26 mouse cellular contexts compared by ENCODE assay signal in the genomic region with DNA sequence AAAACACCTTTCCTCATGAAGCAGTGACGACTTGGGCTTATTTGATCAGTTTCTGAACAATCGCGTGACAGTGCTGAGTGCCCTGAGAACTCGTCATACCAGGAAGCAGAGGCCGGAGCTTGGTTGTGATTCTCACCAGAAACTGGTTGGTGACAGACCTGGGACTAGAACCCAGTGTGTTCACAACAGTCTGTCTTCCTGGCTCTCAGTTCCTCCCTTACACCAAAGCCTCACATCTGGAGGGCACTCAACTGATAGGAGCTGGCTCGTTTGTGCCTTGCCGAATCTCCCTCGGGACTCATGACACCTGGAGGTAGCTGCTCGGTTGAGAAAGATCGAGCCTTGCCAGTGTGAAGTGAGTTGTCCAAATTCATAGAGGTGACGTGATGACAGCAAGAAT. TPM values are rescaled to one million over a fixed set of nuclear protein-coding genes. Genes with fewer than 3 reads are reported as not detected.
A peak's percentile ranks its signal among the peaks of the same experiment; 100 is the strongest.
DNase-seq lines count a peak whose midpoint lies in the region; ATAC-seq and TF ChIP-seq lines count a peak whose summit lies in the region.
"Had no signal": no experiment of that assay in that cellular context is flagged by ENCODE, and none has a peak within 500 bp of the region (broad histone marks: within the 10 kb centered on the region; RNA-seq: fewer than 3 reads in every experiment).

No protein-coding gene starts in this region.

- no peaks in the 10 kb centered on the region for H3K4me1 ChIP-seq in intestine, embryonic 14.5 days (replicated peaks; ENCODE audit: control insufficient read depth, insufficient read depth, low read length)
- H3K4me1 ChIP-seq in intestine, embryonic 15.5 days (replicated peaks): no peaks in the 10 kb centered on the region
- H3K4me1 ChIP-seq in stomach, embryonic 14.5 days (ENCODE audit: control insufficient read depth, insufficient read depth, low read length): no peaks in the 10 kb centered on the region
- H3K4me1 ChIP-seq in stomach, postnatal 0 days (replicated peaks; ENCODE audit: control insufficient read depth, insufficient read depth): no peaks in the 10 kb centered on the region
- H3K4me1 ChIP-seq in hindbrain, embryonic 12.5 days: 0 out of 2 replicates have a peak, but pooled peaks cover 2% of the 10 kb centered on the region
- H3K4me1 ChIP-seq: embryonic facial prominence, embryonic 12.5 days; embryonic facial prominence, embryonic 15.5 days; heart, embryonic 12.5 days; heart, embryonic 15.5 days had no signal

- no peaks in the 10 kb centered on the region for H3K9me3 ChIP-seq in intestine, embryonic 14.5 days (ENCODE audit: control insufficient read depth, low read length)
- H3K9me3 ChIP-seq in intestine, embryonic 15.5 days: no peaks in the 10 kb centered on the region
- no peaks in the 10 kb centered on the region for H3K9me3 ChIP-seq in stomach, embryonic 14.5 days (ENCODE audit: control insufficient read depth, low read depth, low read length)
- no peaks in the 10 kb centered on the region for H3K9me3 ChIP-seq in stomach, postnatal 0 days (ENCODE audit: control insufficient read depth, low read length)
- H3K9me3 ChIP-seq in hindbrain, embryonic 12.5 days (replicated peaks): no peaks in the 10 kb centered on the region
- H3K9me3 ChIP-seq: embryonic facial prominence, embryonic 12.5 days; embryonic facial prominence, embryonic 15.5 days; heart, embryonic 12.5 days; heart, embryonic 15.5 days; hindbrain, embryonic 10.5 days had no signal

- no peak for TF ChIP-seq EP300 in stomach, postnatal 0 days (optimal IDR thresholded peaks at IDR 0.05)

- no peak for TF ChIP-seq CTCF in stomach, postnatal 0 days (IDR thresholded peaks at IDR 0.05; ENCODE audit: low read depth)

- peak; percentile 40 for DNase-seq in intestine, embryonic 14.5 days (ENCODE audit: low spot score)
- no peak for DNase-seq in stomach, postnatal 0 days (ENCODE audit: low spot score)
- DNase-seq in B cell, adult 2 months: peak; percentile 3 to 7
- DNase-seq in cerebellum, postnatal 14 days: no peak
- DNase-seq: adrenal gland, postnatal 10 days; cerebellum, adult 18-20 months; cerebellum, adult 9-10 months; cerebellum, postnatal 25 days; gastrocnemius, postnatal 10 days; gastrocnemius, postnatal 36 days; heart, postnatal 10 days; heart, postnatal 36 days had no signal

- H3K27ac ChIP-seq in intestine, embryonic 14.5 days (ENCODE audit: low read depth): no peak overlapping the region
- H3K27ac ChIP-seq in intestine, embryonic 15.5 days: no peak overlapping the region
- H3K27ac ChIP-seq in stomach, embryonic 14.5 days (ENCODE audit: low read length): peak overlapping the region; percentile 10; the same call in 1 of the 2 replicates
- no peak overlapping the region for H3K27ac ChIP-seq in stomach, postnatal 0 days (replicated peaks)
- no peak overlapping the region for H3K27ac ChIP-seq in hindbrain, embryonic 12.5 days
- H3K27ac ChIP-seq: embryonic facial prominence, embryonic 12.5 days; embryonic facial prominence, embryonic 15.5 days; heart, embryonic 15.5 days; hindbrain, embryonic 10.5 days; hindbrain, embryonic 14.5 days; hindbrain, postnatal 0 days had no signal

- no peak for ATAC-seq in intestine, embryonic 14.5 days (replicated peaks; ENCODE audit: low FRiP score, low TSS enrichment, low read depth)
- ATAC-seq in intestine, embryonic 15.5 days: no peak
- no peak for ATAC-seq in stomach, embryonic 14.5 days (ENCODE audit: insufficient number of reproducible peaks, insufficient read depth, low FRiP score, low read depth)
- ATAC-seq in stomach, postnatal 0 days (ENCODE audit: low FRiP score, low TSS enrichment): no peak
- ATAC-seq in hindbrain, embryonic 12.5 days (ENCODE audit: low FRiP score): no peak
- ATAC-seq: forebrain, embryonic 14.5 days; hindbrain, postnatal 0 days; inflammation-experienced regulatory T-cells, adult 6 months; Patski had no signal

- no peaks in the 10 kb centered on the region; the same call in 1 of the 2 replicates for H3K36me3 ChIP-seq in intestine, embryonic 14.5 days (ENCODE audit: control insufficient read depth, insufficient read depth, low read length)
- no peaks in the 10 kb centered on the region for H3K36me3 ChIP-seq in intestine, embryonic 15.5 days
- no peaks in the 10 kb centered on the region for H3K36me3 ChIP-seq in stomach, embryonic 14.5 days (ENCODE audit: control insufficient read depth, insufficient read depth, low read length)
- H3K36me3 ChIP-seq in stomach, postnatal 0 days (ENCODE audit: control insufficient read depth, insufficient read depth, low read length): no peaks in the 10 kb centered on the region
- peaks cover 13% of the 10 kb centered on the region for H3K36me3 ChIP-seq in hindbrain, embryonic 12.5 days
- H3K36me3 ChIP-seq: embryonic facial prominence, embryonic 15.5 days; G1E; heart, embryonic 15.5 days had no signal

- H3K9ac ChIP-seq in intestine, embryonic 14.5 days (ENCODE audit: low read length): no peak overlapping the region
- H3K9ac ChIP-seq in intestine, embryonic 15.5 days: no peak overlapping the region
- H3K9ac ChIP-seq in stomach, embryonic 14.5 days (replicated peaks; ENCODE audit: low read depth, low read length): no peak overlapping the region
- no peak overlapping the region for H3K9ac ChIP-seq in stomach, postnatal 0 days (ENCODE audit: low read length)
- H3K9ac ChIP-seq in hindbrain, embryonic 12.5 days: no peak overlapping the region
- H3K9ac ChIP-seq: embryonic facial prominence, embryonic 12.5 days; embryonic facial prominence, embryonic 15.5 days; heart, embryonic 12.5 days; heart, embryonic 15.5 days; hindbrain, embryonic 14.5 days had no signal

- H3K4me2 ChIP-seq in intestine, embryonic 14.5 days (ENCODE audit: low read length): no peak overlapping the region
- H3K4me2 ChIP-seq in intestine, embryonic 15.5 days (replicated peaks): no peak overlapping the region
- H3K4me2 ChIP-seq in stomach, embryonic 14.5 days (replicated peaks; ENCODE audit: low read depth, low read length): no peak overlapping the region
- no peak overlapping the region for H3K4me2 ChIP-seq in stomach, postnatal 0 days (replicated peaks; ENCODE audit: low read depth)
- no peak overlapping the region for H3K4me2 ChIP-seq in hindbrain, embryonic 12.5 days (replicated peaks)
- H3K4me2 ChIP-seq: embryonic facial prominence, embryonic 12.5 days; embryonic facial prominence, embryonic 15.5 days; heart, embryonic 12.5 days; heart, embryonic 15.5 days; hindbrain, embryonic 14.5 days had no signal

- H3K27me3 ChIP-seq in intestine, embryonic 14.5 days (replicated peaks; ENCODE audit: control insufficient read depth, insufficient read depth, low read length): no peaks in the 10 kb centered on the region
- no peaks in the 10 kb centered on the region for H3K27me3 ChIP-seq in intestine, embryonic 15.5 days (replicated peaks)
- H3K27me3 ChIP-seq in stomach, embryonic 14.5 days (ENCODE audit: control insufficient read depth, insufficient read depth, low read length): no peaks in the 10 kb centered on the region
- H3K27me3 ChIP-seq in stomach, postnatal 0 days (ENCODE audit: control insufficient read depth, insufficient read depth, low read length): no peaks in the 10 kb centered on the region
- H3K27me3 ChIP-seq in hindbrain, embryonic 12.5 days: no peaks in the 10 kb centered on the region
- H3K27me3 ChIP-seq: embryonic facial prominence, embryonic 12.5 days; embryonic facial prominence, embryonic 15.5 days; heart, embryonic 12.5 days; heart, embryonic 15.5 days; Patski had no signal

- no peak overlapping the region for H3K4me3 ChIP-seq in intestine, embryonic 14.5 days (ENCODE audit: low read depth, low read length)
- no peak overlapping the region for H3K4me3 ChIP-seq in intestine, embryonic 15.5 days (replicated peaks)
- no peak overlapping the region for H3K4me3 ChIP-seq in stomach, embryonic 14.5 days (ENCODE audit: low read depth, low read length)
- H3K4me3 ChIP-seq in stomach, postnatal 0 days (ENCODE audit: low read depth, low read length): no peak overlapping the region
- H3K4me3 ChIP-seq in hindbrain, embryonic 12.5 days: no peak overlapping the region
- H3K4me3 ChIP-seq: embryonic facial prominence, embryonic 12.5 days; embryonic facial prominence, embryonic 15.5 days; heart, embryonic 12.5 days; heart, embryonic 15.5 days; hindbrain, embryonic 10.5 days had no signal

- WGBS in intestine, embryonic 14.5 days: 85% methylated on average over 11 of the region's 11 CpGs
- 88% methylated on average over 11 of the region's 11 CpGs for WGBS in intestine, embryonic 15.5 days
- 82% methylated on average over 11 of the region's 11 CpGs for WGBS in stomach, embryonic 14.5 days
- 87% methylated on average over 11 of the region's 11 CpGs for WGBS in stomach, postnatal 0 days
- WGBS in hindbrain, embryonic 12.5 days: 84% methylated on average over 11 of the region's 11 CpGs

RNA-seq across cellular contexts. Expression of a gene that starts 37.1 kb away (rescaled TPM):
- 24.9 and 28.0 TPM in 2 replicates for polyA plus RNA-seq in intestine, embryonic 14.5 days (2014; fragmentation: Nextera tagmentation; extraction: Ambion mirVana)
- polyA plus RNA-seq in intestine, embryonic 15.5 days (2015; fragmentation: Nextera tagmentation; extraction: Ambion mirVana): 16.4 and 18.5 TPM in 2 replicates
- polyA plus RNA-seq in stomach, embryonic 14.5 days (2014; fragmentation: Nextera tagmentation; extraction: Ambion mirVana): 33.2 and 34.3 TPM in 2 replicates
- 9.9 and 11.7 TPM in 2 replicates for polyA plus RNA-seq in stomach, postnatal 0 days (2015; fragmentation: Nextera tagmentation; extraction: Ambion mirVana)
- 39.0 and 40.2 TPM in 2 replicates for polyA plus RNA-seq in hindbrain, embryonic 12.5 days (2016; fragmentation: Nextera tagmentation; extraction: Ambion mirVana)

RNA-seq across cellular contexts. Expression of a gene that starts 56.2 kb away (rescaled TPM):
- 12.5 and 15.7 TPM in 2 replicates for polyA plus RNA-seq in intestine, embryonic 14.5 days (2014; fragmentation: Nextera tagmentation; extraction: Ambion mirVana)
- 7.6 and 9.3 TPM in 2 replicates for polyA plus RNA-seq in intestine, embryonic 15.5 days (2015; fragmentation: Nextera tagmentation; extraction: Ambion mirVana)
- polyA plus RNA-seq in stomach, embryonic 14.5 days (2014; fragmentation: Nextera tagmentation; extraction: Ambion mirVana): 14.3 and 15.6 TPM in 2 replicates
- polyA plus RNA-seq in stomach, postnatal 0 days (2015; fragmentation: Nextera tagmentation; extraction: Ambion mirVana): 1.7 and 1.9 TPM in 2 replicates
- polyA plus RNA-seq in hindbrain, embryonic 12.5 days (2016; fragmentation: Nextera tagmentation; extraction: Ambion mirVana): 19.6 and 23.6 TPM in 2 replicates

Comparison
In these comparisons a context has a peak if more than half of its experiments do, and no peak if none do; other contexts are left out.
1. DNase-seq: peak in intestine, embryonic 14.5 days (single experiment) and B cell, adult 2 months (2 of 2); none in stomach, postnatal 0 days (single experiment) and cerebellum, postnatal 14 days (0 of 2).